Mouse (Mus musculus) E14TG2a.4 (cell line): Measurements from ENCODE around the gene Dcaf10.
"Not testable (repeated sequence)": the region's sequence is repeated elsewhere in the genome, so short reads cannot be mapped to it uniquely, and the experiment has no call there.

Experiments
- CTCF ChIP-seq: conservative IDR thresholded peaks from 2 replicates; pipeline ENCODE4 v1.5.1; 2014; ENCODE audit warnings: low read length
- NANOG ChIP-seq: IDR thresholded peaks from 2 replicates; pipeline ENCODE4 v1.6.1; 2014; ENCODE audit warnings: borderline replicate concordance, low read length, mixed read lengths
- POU5F1 ChIP-seq: IDR thresholded peaks from 2 replicates; pipeline ENCODE4 v1.6.1; 2014; ENCODE audit warnings: low read length, borderline replicate concordance

DNA sequence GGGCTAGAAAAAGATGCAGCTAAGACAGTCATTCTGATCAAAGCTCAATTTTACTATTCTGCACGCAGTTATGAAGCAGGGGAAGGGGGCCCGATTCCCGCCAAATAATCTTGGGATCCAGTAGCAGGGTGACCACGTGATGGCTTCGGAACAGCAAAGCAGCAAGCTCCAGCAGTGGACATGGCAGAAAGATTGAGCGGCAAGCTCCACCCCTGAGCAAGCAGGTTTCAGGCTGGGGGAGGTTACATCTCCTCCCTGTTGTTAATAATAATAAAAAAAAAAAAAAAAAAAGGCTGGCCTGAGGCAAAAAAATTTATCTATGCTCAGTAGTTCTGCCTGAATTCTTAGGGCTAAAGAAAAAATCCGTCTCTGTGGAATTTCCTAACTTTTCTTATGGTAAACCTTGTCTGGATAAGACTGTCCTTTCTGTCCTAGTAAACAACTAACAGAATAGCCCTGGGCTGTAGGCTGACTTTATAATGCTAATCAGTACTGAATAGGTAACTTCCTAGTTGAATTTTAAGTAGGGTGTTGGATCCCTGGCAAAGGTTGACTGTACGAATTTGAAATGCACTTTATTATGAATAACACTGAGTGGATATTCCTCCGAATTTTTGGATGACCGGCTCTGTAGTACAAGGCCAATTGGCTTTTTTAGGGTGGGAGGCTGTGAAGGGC is 39.1 kb downstream of the Dcaf10 start:
- not testable (repeated sequence) for TF ChIP-seq CTCF, POU5F1, NANOG
